Mouse (Mus musculus) T-helper 2 cell (primary cell): ENCODE measurements around the gene Dcaf8.

Experiments used
- in situ Hi-C: fragments of 300-600 bp; cut with MboI, MseI; formaldehyde crosslinking; loops from one replicate; pipeline ENCODE4 v1.15.1; 2025; ENCODE audit warnings: high pct_unique_total_duplicates

The Dcaf8 gene

DNA sequence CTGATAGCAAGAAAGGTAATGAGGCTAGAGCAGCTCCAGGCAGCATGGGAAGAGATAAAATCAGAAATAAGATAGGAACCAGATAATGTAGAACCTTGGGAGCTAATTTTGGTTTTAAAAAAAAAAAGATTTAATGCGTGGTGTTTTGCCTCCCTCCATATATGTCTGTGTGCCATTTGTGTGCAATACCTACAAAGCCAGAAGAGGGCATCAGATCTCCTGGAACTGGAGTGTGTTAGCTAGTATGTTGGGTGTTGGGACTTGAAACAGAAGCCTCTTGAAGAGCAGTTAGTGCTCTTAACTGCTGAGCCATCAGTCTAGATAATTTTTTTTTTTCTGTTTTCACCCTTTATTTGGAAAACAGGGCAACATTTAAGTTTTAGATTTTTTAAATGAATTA lies 4.3 kb upstream of the Dcaf8 start:
- in situ Hi-C loops = no loop called here

DNA sequence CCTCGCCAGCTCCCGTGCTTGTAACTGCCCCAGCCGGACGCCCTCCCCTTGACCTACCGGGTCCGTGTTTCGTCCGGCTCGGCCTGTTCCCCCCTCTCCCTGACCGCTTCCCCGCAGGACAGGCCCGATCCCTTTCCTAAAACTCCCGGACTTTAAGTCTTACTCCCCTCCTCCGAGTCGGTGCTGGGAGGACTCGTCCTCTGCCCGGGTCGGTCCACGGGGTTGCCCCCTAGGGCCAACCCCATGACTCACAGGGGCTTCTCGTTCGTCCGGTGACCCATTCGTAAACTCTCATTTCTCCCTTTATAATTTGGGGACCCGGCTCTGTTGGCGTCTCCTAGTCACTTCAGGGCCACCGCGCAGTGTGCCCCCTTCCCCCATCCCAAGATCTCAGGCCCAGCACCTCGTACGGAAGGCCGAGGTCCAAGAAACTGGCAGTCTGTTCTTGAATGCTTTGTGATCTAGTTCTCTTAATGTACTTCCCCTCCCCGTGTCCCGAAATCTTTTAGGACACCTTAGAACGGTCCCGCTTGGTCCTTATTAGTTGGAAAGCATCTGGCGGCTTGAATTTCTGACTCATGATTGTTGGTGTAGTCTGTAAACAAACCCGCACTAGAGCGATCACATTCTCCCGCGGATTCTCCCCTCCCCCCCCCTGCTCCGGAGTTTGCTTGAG lies 533 bp downstream of the Dcaf8 start:
- in situ Hi-C loops = loop anchor here (5.0 kb wide), 1 partner anchor 164 kb away; no protein-coding TSS in a partner anchor

DNA sequence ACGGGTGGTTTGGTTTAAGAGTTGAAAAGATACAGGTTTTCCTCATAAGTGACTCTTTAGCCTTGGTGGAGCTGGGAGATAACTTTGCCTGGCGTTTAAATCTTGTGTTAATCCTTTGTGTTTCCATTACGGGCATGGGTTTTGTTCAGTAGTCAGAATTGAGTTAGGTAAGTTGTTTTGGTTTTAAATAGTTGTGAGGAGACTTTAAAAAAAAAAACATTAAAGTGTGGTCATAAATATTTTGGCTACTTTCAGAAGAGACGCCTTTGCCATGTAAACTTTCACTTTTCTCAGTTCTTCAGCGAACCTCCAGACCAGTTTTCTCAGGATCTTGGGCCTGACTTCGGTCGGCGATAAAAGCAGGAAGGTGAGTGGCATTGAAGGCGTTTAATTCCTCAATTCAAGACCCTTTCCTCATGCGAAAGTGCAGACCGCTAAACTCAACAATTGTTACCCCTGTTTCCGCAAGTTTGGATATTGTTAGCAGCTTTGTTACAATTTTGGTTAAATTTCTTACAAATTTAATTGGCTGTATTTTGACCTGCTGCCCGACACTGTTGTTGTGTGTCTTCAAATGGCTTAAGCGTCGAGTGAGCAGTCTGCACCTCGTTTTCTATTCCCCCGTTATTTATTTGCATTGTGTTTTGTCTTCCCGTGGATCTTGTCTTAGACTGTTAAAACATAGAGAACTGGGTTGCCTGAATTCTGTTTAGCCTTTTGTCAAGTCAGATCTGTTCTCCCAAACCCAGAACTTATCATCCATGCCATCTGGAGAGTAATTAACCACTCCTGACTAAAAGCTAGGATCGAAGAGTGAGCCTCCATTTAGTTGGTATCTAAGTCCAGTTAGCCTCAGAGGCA lies 1.3 kb downstream of the Dcaf8 start:
- in situ Hi-C loops = loop anchor here (5.0 kb wide), 1 partner anchor 163 kb away; no protein-coding TSS in a partner anchor

DNA sequence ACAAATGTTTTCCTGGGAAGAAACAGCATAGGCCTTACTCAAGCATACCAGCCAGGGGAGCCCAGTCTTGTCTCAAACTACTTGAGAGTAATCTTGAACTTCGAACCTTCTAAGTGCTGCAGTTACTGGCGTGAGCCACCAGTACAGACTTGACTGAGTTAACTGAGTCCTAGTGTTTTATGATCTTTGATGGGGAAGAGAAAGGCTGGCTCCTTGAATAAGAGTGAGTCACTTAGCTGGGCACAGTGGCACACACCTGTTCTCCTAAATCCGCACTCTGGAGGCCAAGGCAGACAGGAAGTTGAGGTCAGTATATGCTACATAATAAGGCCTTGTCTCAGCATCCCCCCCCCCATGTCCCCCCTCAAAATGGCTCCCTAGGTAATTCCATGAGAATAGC lies 6.7 kb downstream of the Dcaf8 start:
- in situ Hi-C loops = no loop called here

DNA sequence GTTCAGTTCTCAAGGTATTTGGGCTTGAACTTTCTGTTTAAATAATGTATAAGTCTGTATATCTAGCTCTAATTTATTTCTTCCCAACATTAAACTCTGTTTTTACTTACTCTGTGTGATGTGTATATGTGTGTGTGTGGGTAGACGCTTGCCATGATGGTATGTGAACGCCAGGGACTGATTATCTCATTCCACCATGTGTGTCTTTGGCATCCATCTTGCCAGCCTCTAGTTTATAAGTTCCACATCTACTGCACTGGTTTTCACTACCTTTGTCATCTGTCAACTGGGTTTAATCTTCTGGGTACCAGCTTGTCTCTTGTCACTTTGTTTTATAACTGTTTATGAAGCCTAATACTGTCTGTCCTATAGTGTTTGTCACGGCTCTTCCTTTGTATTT lies 7.6 kb downstream of the Dcaf8 start:
- in situ Hi-C loops = no loop called here

DNA sequence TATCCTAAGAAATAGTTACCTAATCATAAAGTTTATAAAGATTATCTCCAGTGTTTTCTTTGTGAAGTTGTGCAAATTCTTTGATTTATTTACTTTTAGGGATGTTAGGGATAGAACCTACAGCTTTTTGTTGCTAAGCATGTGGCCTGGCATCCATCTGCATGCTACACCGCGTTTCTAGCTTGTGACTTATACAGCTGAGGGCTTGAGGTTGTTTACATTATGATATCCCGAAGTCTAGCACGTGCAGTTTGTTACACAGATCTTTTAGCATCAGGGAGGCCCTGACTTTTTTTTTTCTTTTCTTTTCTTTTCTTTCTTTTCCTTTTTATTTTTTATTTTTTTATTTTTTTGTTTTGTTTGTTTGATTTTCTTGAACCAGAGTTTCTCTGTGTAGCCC lies 12.1 kb downstream of the Dcaf8 start:
- in situ Hi-C loops = loop anchor here (5.0 kb wide), 1 partner anchor 97 kb away; the partner anchor contains the start of gene Atp1a4

DNA sequence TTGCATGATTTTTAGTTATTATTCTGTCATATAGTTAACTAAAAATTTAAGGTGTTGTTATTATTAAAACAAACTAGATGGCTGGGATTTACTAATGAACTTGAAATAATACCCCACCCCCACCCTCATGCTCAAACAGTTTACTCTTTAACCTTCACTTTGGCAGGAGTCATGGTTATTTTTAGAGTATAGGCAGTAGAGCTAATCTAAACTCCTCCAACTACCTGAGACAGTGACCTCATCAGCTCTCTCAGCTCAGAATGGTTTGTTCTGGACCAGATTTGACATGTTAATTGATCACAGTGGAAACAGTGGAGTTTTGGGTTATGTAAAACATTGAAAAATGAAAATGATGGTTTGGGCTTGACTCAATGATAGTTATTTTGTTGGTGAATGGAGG lies 12.6 kb downstream of the Dcaf8 start:
- in situ Hi-C loops = loop anchor here (5.0 kb wide), 1 partner anchor 97 kb away; the partner anchor contains the start of gene Atp1a4

DNA sequence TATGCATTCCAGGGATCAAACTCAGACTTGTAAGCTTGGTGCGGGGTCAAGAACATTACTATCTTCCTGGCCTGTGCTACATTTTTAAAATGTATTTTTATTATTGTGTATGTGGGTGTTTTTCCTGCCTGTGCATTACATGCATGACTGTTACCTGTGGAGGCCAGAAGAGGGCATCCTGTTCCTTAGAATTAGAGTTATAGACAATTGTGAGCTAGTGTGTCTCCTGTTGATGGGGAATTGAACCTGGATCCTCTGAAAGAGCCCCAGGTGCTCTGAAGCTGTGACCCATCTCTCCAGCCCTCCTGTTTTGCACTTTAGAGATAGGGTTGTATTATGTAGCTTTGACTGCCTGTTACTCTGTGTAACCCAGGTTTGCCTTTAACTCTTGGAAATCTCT lies 14.1 kb downstream of the Dcaf8 start:
- in situ Hi-C loops = loop anchor here (5.0 kb wide), 1 partner anchor 95 kb away; the partner anchor contains the start of gene Atp1a4

DNA sequence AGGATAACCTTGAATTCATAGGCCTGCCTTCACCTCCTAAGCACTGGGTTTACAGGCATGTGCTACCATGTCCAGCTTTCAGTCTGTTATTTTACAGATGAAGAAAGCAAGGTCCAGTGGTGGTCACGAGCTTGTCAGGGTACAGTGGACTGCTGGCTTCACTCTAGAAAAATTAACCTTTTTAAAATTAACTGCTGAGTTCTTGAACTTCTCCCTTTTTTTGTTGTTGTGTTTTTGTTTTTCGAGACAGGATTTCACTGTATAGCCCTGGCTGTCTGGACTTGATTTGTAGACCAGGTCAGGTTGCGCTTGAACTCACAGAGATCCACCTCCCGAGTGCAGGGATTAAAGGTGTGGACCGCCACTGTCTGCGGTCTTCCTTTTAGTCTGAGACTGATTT lies 15.1 kb downstream of the Dcaf8 start:
- in situ Hi-C loops = loop anchor here (5.0 kb wide), 1 partner anchor 94 kb away; the partner anchor contains the start of gene Atp1a4

DNA sequence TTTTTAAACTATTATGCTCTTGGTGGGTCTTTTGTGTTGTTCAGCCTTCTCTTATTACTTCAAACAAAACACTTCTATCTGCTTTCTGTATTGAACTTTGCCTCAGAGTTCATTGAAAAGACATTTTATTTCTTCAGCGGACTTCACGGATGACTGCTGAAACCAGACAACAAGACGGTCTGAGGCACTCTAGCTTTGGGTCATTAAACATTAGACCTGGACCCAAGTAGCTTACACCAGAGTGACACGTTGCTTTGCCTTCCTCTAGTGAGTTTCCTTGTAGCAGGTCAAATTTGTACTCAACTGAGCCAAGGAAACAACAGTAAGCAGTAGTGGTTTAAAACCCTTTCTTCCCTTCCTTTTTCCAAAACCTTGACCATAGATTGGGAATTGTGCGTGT lies 20.0 kb downstream of the Dcaf8 start:
- in situ Hi-C loops = no loop called here

DNA sequence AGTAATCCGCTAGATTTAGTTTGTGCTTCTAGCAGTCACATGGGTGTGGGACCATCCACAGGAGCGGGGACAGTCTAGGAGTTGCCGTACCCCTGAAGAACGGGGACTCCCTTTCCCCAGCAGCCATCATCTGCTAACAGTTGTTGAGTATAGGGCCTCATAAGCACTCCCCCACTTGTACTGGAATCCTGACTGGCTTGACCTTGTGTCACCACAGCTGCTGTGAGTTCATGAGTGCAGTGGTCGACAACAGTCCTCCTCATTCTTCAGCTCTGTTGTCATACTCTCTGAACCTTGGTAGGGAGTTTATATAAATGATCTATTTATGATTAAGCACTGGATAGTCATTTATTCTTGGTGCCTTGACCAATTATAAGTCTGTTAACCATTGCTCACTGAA lies 21.9 kb downstream of the Dcaf8 start:
- in situ Hi-C loops = no loop called here

DNA sequence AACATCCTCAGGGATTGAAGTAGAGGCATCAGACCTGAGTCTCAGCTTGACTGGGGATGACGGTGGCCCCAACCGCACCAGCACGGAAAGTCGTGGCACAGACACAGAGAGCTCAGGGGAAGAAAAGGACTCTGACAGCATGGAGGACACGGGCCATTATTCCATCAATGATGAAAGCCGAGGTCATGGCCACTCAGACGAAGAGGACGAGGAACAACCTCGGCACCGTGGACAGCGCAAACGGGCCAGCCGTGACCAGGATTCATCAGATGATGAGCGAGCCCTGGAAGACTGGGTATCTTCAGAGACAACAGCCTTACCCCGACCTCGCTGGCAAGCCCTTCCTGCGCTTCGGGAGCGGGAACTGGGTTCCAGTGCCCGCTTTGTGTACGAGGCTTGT lies 24.5 kb downstream of the Dcaf8 start:
- in situ Hi-C loops = no loop called here

DNA sequence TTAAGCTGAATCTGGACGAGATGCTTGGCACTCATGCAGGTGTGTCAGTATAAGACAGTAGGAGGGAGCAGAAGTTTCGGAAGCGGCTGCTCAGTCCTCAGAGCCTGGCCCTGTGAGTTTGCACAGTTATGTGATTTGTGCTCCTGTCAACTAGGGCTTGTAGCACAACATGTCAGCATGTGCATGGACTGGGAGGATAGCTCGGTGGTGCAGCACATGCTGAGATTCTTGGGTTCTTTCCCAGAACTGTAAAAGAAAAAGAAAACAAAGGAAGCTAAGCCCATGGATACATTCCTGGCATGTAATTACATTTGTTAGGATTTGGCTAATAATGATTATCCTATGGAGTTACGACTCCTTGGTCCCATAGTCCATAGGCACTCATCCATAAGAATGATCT lies 25.3 kb downstream of the Dcaf8 start:
- in situ Hi-C loops = no loop called here

DNA sequence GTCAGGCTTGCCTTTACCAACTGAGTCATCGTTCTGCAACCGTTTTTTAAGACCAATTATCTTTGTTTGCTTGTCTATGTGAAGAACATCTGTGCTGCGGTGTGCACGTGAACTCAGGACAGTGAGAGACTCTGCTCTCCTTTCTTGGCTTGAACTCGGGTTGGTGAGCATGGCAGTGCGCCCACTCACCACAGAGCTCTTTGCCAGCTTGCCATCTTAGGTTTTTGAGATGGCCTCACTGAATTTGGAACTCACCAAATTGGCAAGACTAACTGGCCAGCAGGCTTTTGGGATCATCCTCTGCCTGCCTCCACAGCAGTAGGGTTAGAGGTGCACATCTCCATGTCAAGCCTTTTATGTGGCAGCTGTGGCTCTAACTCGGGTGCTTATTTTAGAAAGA lies 29.9 kb downstream of the Dcaf8 start:
- in situ Hi-C loops = no loop called here

DNA sequence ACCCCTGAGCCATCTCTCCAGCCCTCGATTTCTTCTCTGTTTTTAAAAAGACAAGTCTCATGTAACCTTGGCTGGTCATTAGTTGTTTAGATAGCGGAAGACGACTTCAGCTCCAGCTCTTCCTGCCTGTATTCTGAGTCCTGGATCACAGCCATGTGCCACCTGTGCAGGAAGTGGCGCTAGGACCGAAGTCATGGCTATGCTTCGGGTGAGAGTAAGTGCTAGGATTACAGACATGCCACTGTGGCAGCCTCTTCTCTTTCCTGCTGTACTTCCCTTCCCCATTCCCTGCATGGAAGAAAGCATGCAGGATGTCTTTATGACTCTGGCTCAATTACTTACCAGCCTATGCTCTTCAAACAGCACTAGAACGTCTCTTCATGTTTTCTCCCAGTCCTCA lies 31.2 kb downstream of the Dcaf8 start:
- in situ Hi-C loops = no loop called here

DNA sequence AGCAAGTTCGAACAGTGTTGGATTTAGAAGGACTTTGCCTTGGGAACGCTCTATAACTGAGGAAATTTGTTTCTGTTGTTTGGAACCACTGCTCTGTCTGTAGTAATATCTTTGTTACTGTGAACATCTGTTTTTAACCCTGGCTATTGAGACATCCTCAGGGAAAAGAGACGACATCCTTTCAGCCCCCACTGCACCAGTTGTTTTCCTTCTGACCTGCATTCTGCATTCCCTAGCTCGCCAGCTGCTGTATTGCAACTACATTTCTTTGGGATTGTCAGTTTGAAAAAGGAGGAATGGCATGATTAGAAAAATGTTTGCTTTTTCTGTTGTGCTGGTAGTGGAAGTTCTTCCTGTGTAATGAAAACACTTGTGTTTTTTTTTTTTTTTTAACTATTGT lies 33.0 kb downstream of the Dcaf8 start:
- in situ Hi-C loops = no loop called here

DNA sequence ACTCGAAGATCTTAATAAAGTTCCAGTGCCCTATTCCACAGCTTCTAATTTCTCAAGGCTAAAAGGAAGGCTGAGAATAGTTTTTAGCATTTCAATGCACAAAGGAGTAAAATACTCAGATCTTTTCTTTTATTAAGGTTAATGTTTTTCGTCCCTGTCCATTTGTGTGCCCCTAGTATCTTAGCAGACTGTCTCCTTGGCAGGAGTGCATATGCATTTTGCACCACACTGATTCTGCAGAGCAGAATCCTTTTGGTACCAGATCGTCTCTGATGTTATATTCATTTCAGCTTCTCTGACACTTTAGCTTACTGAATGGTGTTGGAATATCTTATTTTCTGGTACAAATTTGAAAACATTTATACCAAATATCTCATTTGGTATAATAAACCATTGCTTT lies 33.9 kb downstream of the Dcaf8 start:
- in situ Hi-C loops = no loop called here

DNA sequence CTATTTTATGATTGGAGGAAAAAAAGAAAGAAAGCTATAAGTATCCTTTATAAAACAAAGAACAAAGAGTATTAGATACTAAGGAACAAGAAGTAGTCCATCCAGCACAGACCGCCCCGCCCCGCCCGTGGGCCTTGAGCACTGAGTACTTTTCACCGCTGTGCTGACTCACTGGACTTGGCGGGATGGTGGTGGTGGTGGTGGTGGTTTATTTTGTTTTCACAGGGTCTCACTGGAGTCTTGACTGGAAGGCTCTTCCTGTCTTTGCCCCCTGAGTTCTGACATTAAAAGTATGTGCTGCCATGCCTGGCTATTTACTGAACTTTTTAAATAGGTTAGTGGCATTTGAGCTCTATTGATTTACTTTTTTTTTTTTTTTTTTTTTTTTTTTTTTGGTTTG lies 35.2 kb downstream of the Dcaf8 start:
- in situ Hi-C loops = no loop called here

DNA sequence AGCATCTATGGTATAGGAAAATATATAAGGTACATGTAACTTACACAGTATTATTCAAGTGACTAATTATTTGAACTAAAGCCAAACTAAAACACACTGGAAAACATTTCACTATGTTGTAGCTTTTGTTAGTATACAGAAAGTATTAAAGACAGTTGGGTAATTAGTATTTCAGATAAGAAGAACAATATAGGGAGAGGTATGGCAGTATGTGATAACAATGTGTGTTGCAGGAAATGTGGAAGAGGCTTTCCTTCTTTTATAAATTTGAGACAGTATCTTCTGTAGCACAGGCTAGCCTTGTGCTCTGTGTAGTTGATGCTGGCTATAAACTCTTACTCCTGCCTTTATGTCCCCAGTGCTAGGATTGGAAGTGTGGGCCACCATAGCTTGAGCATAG lies 36.0 kb downstream of the Dcaf8 start:
- in situ Hi-C loops = no loop called here

DNA sequence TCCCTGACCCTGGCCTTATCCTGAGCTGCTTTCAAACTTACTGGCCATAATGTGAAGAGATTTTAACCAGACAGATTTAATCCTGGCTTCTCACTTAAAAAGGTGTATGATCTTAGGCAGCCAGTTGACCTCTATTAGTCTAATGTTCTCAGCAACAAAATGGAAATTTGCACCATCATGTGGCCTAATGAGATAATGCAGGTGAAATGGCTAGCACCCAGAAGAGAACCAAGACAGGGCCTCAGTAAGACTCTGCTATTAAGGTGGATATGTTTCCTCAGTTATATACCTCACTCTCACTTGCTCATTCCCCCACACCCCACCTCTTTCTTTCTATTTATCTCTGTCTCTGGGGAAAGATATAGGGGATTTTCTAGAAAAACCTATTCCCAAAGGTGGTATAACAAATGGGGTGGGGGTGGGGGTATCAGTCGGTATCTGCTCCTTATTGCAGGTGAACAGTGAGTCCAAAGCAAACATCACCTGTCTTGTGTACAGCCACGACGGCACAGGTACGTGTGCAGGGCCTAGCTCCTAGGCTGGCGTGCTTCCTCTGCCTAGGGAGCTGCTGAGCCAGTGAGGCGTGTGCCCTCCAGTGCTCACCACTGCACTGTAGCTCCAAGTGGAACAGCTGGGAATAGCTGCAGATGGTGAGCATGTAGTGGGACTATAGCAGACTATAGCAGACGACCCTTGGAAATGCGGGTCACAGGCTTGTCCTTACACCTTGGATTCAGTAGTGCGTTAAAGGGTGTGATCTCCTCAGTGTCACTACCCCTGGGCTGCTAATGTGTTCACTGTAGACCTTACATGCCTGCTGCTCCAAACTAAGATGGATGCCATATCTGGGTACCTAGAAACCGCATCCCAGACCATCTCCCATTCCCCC lies 38.8 kb downstream of the Dcaf8 start:
- in situ Hi-C loops = no loop called here

DNA sequence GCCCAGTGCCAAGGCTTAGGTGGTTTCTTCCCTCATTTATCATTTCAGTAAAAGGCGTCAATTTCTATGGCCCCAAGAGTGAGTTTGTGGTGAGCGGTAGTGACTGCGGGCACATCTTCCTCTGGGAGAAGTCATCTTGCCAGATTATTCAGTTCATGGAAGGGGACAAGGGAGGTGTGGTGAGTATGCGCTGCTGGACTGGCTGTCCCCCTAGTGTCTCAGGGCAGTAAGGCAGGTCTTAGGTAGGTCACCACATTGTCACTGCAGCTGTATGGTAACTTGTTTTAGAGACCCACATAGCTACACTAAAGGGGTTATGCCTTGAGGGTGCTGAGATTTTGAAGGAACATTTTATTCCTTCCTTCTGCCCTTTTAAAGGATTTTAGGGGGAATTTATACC lies 41.0 kb downstream of the Dcaf8 start:
- in situ Hi-C loops = no loop called here

DNA sequence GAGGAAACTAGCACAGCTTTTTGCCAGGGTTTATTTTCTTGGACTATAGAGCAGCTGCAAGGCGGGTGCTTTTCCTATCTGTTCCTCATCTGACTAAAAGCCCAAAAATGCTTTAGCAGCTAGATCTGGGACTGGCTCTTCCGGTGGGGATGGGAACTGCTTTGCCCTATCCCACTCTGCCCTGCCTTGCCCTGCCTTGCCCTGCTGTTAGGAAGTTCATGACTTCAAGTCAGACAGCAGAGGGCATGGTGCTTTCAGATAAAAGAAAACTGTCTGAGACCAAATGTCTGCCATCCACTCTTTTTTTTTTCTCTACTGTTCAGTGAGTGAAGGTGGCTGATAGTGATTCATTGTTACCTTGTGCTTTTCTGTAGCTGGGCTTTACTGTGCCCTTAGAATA lies 43.7 kb downstream of the Dcaf8 start:
- in situ Hi-C loops = no loop called here
